Mouse (Mus musculus): ENCODE results near the gene Wnk2. TPM values are rescaled to one million over a fixed set of nuclear protein-coding genes. Genes with fewer than 3 reads are reported as not detected.

Wnk2 gene
- polyA plus RNA-seq, 1 experiment, result 2.3 TPM

GRCm38 (mm10) chr13:49016311-49016761 lies 131.5 kb downstream of the Wnk2 start:
- H3K27me3 ChIP-seq (replicated peaks; ENCODE audit: control insufficient read depth, insufficient read depth, low read length), result no peaks in the 10 kb centered on the region
- no peak for TF ChIP-seq POLR2A (IDR thresholded peaks at IDR 0.05; ENCODE audit: low read depth, low read length)
- no peak for TF ChIP-seq CTCF (conservative IDR thresholded peaks at IDR 0.05; ENCODE audit: insufficient read depth, insufficient read length, low read depth, low read length)
- peak; percentile 80 for DNase-seq
- no peaks in the 10 kb centered on the region for H3K36me3 ChIP-seq (ENCODE audit: control insufficient read depth, insufficient read depth, low read length)
- H3K27ac ChIP-seq (ENCODE audit: insufficient read depth, low read depth, low read length), result no peak overlapping the region
- H3K4me1 ChIP-seq (ENCODE audit: control insufficient read depth, insufficient read depth, low read length), result peaks cover 5% of the 10 kb centered on the region; the same call in 1 of the 2 replicates
- peak overlapping the region; percentile 4; the same call in 1 of the 2 replicates for H3K4me3 ChIP-seq (ENCODE audit: insufficient read depth, low read depth, low read length)
- WGBS, result 4% methylated on average over 16 of the region's 16 CpGs

- WGBS, result 18% methylated on average over 30 of the region's 30 CpGs
- peaks cover 5% of the 10 kb centered on the region; the same call in 1 of the 2 replicates for H3K4me1 ChIP-seq (ENCODE audit: control insufficient read depth, insufficient read depth, low read length)
- no peak overlapping the region for H3K27ac ChIP-seq (ENCODE audit: insufficient read depth, low read depth, low read length)
- no peaks in the 10 kb centered on the region for H3K36me3 ChIP-seq (ENCODE audit: control insufficient read depth, insufficient read depth, low read length)
- no peak for TF ChIP-seq POLR2A (IDR thresholded peaks at IDR 0.05; ENCODE audit: low read depth, low read length)
- TF ChIP-seq CTCF (conservative IDR thresholded peaks at IDR 0.05; ENCODE audit: insufficient read depth, insufficient read length, low read depth, low read length), result 0 out of 2 replicates have a peak, but pooled peaks have one; percentile 2
- peak overlapping the region; percentile 4; the same call in 1 of the 2 replicates for H3K4me3 ChIP-seq (ENCODE audit: insufficient read depth, low read depth, low read length)
- peak; percentile 5 for DNase-seq
- no peaks in the 10 kb centered on the region for H3K27me3 ChIP-seq (replicated peaks; ENCODE audit: control insufficient read depth, insufficient read depth, low read length)
Observed at GRCm38 (mm10) chr13:49015366-49016306, 132.2 kb downstream of the Wnk2 start.

GRCm38 (mm10) chr13:49013206-49013794 lies 134.5 kb downstream of the Wnk2 start:
- WGBS, result 70% methylated on average over 5 of the region's 5 CpGs
- Histone ChIP-seq H3K4me1 (ENCODE audit: control insufficient read depth, insufficient read depth, low read length) (peaks cover 5% of the 10 kb centered on the region; the same call in 1 of the 2 replicates), H3K4me3 (ENCODE audit: insufficient read depth, low read depth, low read length) (no peak overlapping the region), H3K27me3 (replicated peaks; ENCODE audit: control insufficient read depth, insufficient read depth, low read length) (no peaks in the 10 kb centered on the region), H3K36me3 (ENCODE audit: control insufficient read depth, insufficient read depth, low read length) (no peaks in the 10 kb centered on the region), H3K27ac (ENCODE audit: insufficient read depth, low read depth, low read length) (no peak overlapping the region)
- no peak for TF ChIP-seq CTCF (conservative IDR thresholded peaks at IDR 0.05; ENCODE audit: insufficient read depth, insufficient read length, low read depth, low read length)
- no peak for TF ChIP-seq POLR2A (IDR thresholded peaks at IDR 0.05; ENCODE audit: low read depth, low read length)
- no peak for DNase-seq

- TF ChIP-seq CTCF (conservative IDR thresholded peaks at IDR 0.05; ENCODE audit: insufficient read depth, insufficient read length, low read depth, low read length) (no peak), POLR2A (IDR thresholded peaks at IDR 0.05; ENCODE audit: low read depth, low read length) (no peak)
Observed at GRCm38 (mm10) chr13:49001691-49002090, 146.1 kb downstream of the Wnk2 start.

GRCm38 (mm10) chr13:48998591-48998990 lies 149.2 kb downstream of the Wnk2 start:
- H3K27me3 ChIP-seq (replicated peaks; ENCODE audit: control insufficient read depth, insufficient read depth, low read length), result no peaks in the 10 kb centered on the region
- DNase-seq, result peak; percentile 80
- WGBS, result 12% methylated on average over 6 of the region's 6 CpGs
- no peak overlapping the region for H3K4me3 ChIP-seq (ENCODE audit: insufficient read depth, low read depth, low read length)
- H3K4me1 ChIP-seq (ENCODE audit: control insufficient read depth, insufficient read depth, low read length), result no peaks in the 10 kb centered on the region
- no peak overlapping the region for H3K27ac ChIP-seq (ENCODE audit: insufficient read depth, low read depth, low read length)
- peak; percentile 62 for TF ChIP-seq CTCF (conservative IDR thresholded peaks at IDR 0.05; ENCODE audit: insufficient read depth, insufficient read length, low read depth, low read length)
- no peak for TF ChIP-seq POLR2A (IDR thresholded peaks at IDR 0.05; ENCODE audit: low read depth, low read length)
- no peaks in the 10 kb centered on the region for H3K36me3 ChIP-seq (ENCODE audit: control insufficient read depth, insufficient read depth, low read length)

More at GRCm38 (mm10) chr13:49001691-49002090, 146.1 kb downstream of the Wnk2 start:
- H3K27ac ChIP-seq (ENCODE audit: insufficient read depth, low read depth, low read length), result no peak overlapping the region
- no peaks in the 10 kb centered on the region for H3K4me1 ChIP-seq (ENCODE audit: control insufficient read depth, insufficient read depth, low read length)
- H3K4me3 ChIP-seq (ENCODE audit: insufficient read depth, low read depth, low read length), result no peak overlapping the region
- H3K27me3 ChIP-seq (replicated peaks; ENCODE audit: control insufficient read depth, insufficient read depth, low read length), result no peaks in the 10 kb centered on the region
- no peak for DNase-seq
- 61% methylated on average over 3 of the region's 3 CpGs for WGBS
- H3K36me3 ChIP-seq (ENCODE audit: control insufficient read depth, insufficient read depth, low read length), result no peaks in the 10 kb centered on the region

GRCm38 (mm10) chr13:48996731-48997130 lies 151.1 kb downstream of the Wnk2 start:
- H3K4me3 ChIP-seq (ENCODE audit: insufficient read depth, low read depth, low read length), result no peak overlapping the region
- H3K27me3 ChIP-seq (replicated peaks; ENCODE audit: control insufficient read depth, insufficient read depth, low read length), result no peaks in the 10 kb centered on the region
- no peaks in the 10 kb centered on the region for H3K36me3 ChIP-seq (ENCODE audit: control insufficient read depth, insufficient read depth, low read length)
- TF ChIP-seq CTCF (conservative IDR thresholded peaks at IDR 0.05; ENCODE audit: insufficient read depth, insufficient read length, low read depth, low read length), result no peak
- no peak for TF ChIP-seq POLR2A (IDR thresholded peaks at IDR 0.05; ENCODE audit: low read depth, low read length)
- 87% methylated on average over 4 of the region's 4 CpGs for WGBS
- H3K27ac ChIP-seq (ENCODE audit: insufficient read depth, low read depth, low read length), result no peak overlapping the region
- no peak for DNase-seq
- no peaks in the 10 kb centered on the region for H3K4me1 ChIP-seq (ENCODE audit: control insufficient read depth, insufficient read depth, low read length)

DNA sequence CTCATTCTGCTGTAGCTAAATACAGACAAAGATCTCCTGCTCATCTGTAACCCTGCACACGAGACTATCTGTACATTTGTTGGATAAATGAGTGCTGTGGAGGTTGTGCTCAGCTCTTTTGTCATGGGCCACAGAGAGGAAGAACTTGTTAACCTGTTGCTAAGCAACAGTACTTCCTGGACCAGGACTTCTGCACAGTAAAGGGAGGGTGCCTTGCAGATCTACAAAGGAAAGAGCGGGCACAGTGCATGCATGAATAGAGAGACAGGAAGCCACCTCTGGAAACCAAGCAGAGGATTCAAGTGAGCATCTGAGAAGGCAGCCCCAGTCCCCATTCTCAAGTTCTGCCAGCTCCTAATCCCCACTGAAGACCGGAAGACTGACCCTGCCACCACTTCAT lies 152.9 kb downstream of the Wnk2 start:
- H3K4me3 ChIP-seq (ENCODE audit: insufficient read depth, low read depth, low read length), result no peak overlapping the region
- H3K27ac ChIP-seq (ENCODE audit: insufficient read depth, low read depth, low read length), result no peak overlapping the region
- WGBS, result 42% methylated on average over 3 of the region's 3 CpGs
- no peaks in the 10 kb centered on the region for H3K36me3 ChIP-seq (ENCODE audit: control insufficient read depth, insufficient read depth, low read length)
- no peaks in the 10 kb centered on the region for H3K27me3 ChIP-seq (replicated peaks; ENCODE audit: control insufficient read depth, insufficient read depth, low read length)
- no peak for DNase-seq
- no peaks in the 10 kb centered on the region for H3K4me1 ChIP-seq (ENCODE audit: control insufficient read depth, insufficient read depth, low read length)
- TF ChIP-seq CTCF (conservative IDR thresholded peaks at IDR 0.05; ENCODE audit: insufficient read depth, insufficient read length, low read depth, low read length), result no peak
- no peak for TF ChIP-seq POLR2A (IDR thresholded peaks at IDR 0.05; ENCODE audit: low read depth, low read length)
